Mouse (Mus musculus) forebrain, embryonic 10.5 days (tissue): ENCODE results near the gene Sfta2. TPM values are rescaled to one million over a fixed set of nuclear protein-coding genes. Genes with fewer than 3 reads are reported as not detected.

Source experiments
- DNase-seq: peaks from one replicate; pipeline ENCODE4 v3.0.0-alpha.2; 2017; ENCODE audit warnings: low spot score; ENCODE audit errors: extremely low spot score
- H3K27ac ChIP-seq: fragments of 300-500 bp; sonication (generic); 2 replicates; pipeline ENCODE4 v1.5.1; 2016; ENCODE audit warnings: mild to moderate bottlenecking
- H3K27me3 ChIP-seq: fragments of 300-500 bp; sonication (generic); 2 replicates; pipeline ENCODE4 v1.6.1; 2016; ENCODE audit warnings: mild to moderate bottlenecking; ENCODE audit not compliant: poor library complexity, severe bottlenecking
- H3K36me3 ChIP-seq: fragments of 300-500 bp; sonication (generic); replicated peaks from 2 replicates; pipeline ENCODE4 v1.6.1; 2016; ENCODE audit warnings: mild to moderate bottlenecking, moderate library complexity
- H3K4me1 ChIP-seq: fragments of 300-500 bp; sonication (generic); 2 replicates; pipeline ENCODE4 v1.6.1; 2016
- H3K4me3 ChIP-seq: fragments of 300-500 bp; sonication (generic); 2 replicates; pipeline ENCODE4 v1.5.1; 2016; ENCODE audit warnings: mild to moderate bottlenecking, moderate library complexity
- H3K9me3 ChIP-seq: fragments of 300-500 bp; sonication (generic); 2 replicates; pipeline ENCODE4 v1.6.1; 2016; ENCODE audit warnings: mild to moderate bottlenecking, moderate library complexity
- WGBS: fragments of 180-500 bp; shearing (Covaris S2); methylation state at CpG from one replicate; pipeline ENCODE4 v1.1.7; 2016; 5-methylcytosine and 5-hydroxymethylcytosine counted together
- polyA plus RNA-seq: library from polyadenylated mRNA; unstranded; fragments of >200 nt; fragmentation: Nextera tagmentation; extraction: Ambion mirVana; gene quantifications from 2 replicates; pipeline ENCODE4 v1.2.1, GENCODE M21; 2016

Gene Sfta2
- polyA plus RNA-seq, 1 experiment from 2014 or later: not detected

- H3K4me3 ChIP-seq: no peak overlapping the region; the same call in 1 of the 2 replicates
- WGBS: 88% methylated on average over 4 of the region's 4 CpGs
- H3K4me1 ChIP-seq: peaks cover 4% of the 10 kb centered on the region
- H3K27me3 ChIP-seq: no peaks in the 10 kb centered on the region
- H3K27ac ChIP-seq: no peak overlapping the region
- DNase-seq: no peak
- peaks cover 10% of the 10 kb centered on the region for H3K9me3 ChIP-seq
- peaks cover 99% of the 10 kb centered on the region for H3K36me3 ChIP-seq
Observed at GRCm38 (mm10) chr17:35691811-35692210, 90.5 kb downstream of the Sfta2 start.

DNA sequence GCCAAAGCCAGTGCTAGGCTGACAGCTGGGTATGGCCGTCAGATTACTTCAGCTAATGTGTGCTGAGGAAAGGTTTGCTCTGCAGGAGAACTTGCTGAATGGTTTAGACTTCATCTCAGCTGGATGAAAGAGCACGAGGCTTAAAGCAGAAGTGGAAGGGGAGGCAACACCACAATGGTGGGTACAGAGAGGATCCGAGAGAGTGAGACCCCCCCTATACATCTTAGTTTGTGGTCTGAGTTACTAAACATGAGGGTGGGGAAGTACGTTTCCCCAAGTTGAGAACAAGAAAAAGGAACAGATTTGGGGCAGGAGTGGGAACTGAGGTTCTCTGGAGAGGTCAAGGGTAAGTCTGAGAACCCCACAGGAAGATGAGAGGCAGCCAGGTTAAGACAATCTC lies 91.0 kb downstream of the Sfta2 start:
- H3K9me3 ChIP-seq: peaks cover 10% of the 10 kb centered on the region
- H3K4me1 ChIP-seq: peaks cover 10% of the 10 kb centered on the region
- peaks cover 1% of the 10 kb centered on the region; the same call in 1 of the 2 replicates for H3K27me3 ChIP-seq
- WGBS: 86% methylated on average over 4 of the region's 4 CpGs
- H3K4me3 ChIP-seq: no peak overlapping the region
- no peak overlapping the region for H3K27ac ChIP-seq
- no peak for DNase-seq
- H3K36me3 ChIP-seq: peaks cover 94% of the 10 kb centered on the region

DNA sequence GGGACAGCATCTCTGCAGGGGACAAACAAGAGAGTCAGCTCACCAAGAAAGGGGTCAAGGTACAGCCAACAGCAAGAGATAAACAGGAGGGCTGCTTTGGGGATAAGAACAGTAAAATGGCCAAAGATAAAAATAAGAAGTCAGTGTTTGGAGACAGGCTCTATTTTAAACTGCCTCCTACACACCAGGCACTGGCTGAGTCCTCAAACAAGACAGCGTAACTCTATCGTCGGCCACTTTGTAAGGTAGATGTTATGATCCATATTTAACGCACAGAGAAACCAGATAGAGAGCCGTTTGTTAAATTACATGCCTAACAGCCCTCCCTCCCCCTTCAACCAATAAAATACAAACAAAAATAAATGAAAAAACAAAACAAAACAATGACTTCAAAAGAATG lies 92.6 kb downstream of the Sfta2 start:
- Histone ChIP-seq H3K36me3 (peaks cover 80% of the 10 kb centered on the region), H3K4me1 (peaks cover 25% of the 10 kb centered on the region), H3K9me3 (peaks cover 10% of the 10 kb centered on the region), H3K27me3 (peaks cover 12% of the 10 kb centered on the region; the same call in 1 of the 2 replicates), H3K27ac (no peak overlapping the region), H3K4me3 (no peak overlapping the region)
- no peak for DNase-seq
- WGBS: 93% methylated on average over 5 of the region's 5 CpGs

GRCm38 (mm10) chr17:35695289-35695688 lies 93.9 kb downstream of the Sfta2 start:
- DNase-seq: no peak
- peaks cover 77% of the 10 kb centered on the region for H3K36me3 ChIP-seq
- H3K9me3 ChIP-seq: peaks cover 10% of the 10 kb centered on the region
- no peak overlapping the region for H3K27ac ChIP-seq
- H3K27me3 ChIP-seq: peaks cover 24% of the 10 kb centered on the region
- WGBS: 93% methylated on average over 2 of the region's 2 CpGs
- H3K4me1 ChIP-seq: peaks cover 39% of the 10 kb centered on the region
- no peak overlapping the region for H3K4me3 ChIP-seq

- Histone ChIP-seq H3K27me3 (peaks cover 38% of the 10 kb centered on the region), H3K4me1 (peaks cover 51% of the 10 kb centered on the region), H3K9me3 (peaks cover 10% of the 10 kb centered on the region), H3K36me3 (peaks cover 63% of the 10 kb centered on the region), H3K27ac (peak overlapping the region; percentile 99), H3K4me3 (peak overlapping the region; percentile 64)
- no peak for DNase-seq
- 73% methylated on average over 6 of the region's 6 CpGs for WGBS
Observed at GRCm38 (mm10) chr17:35696691-35697090, 95.3 kb downstream of the Sfta2 start.

GRCm38 (mm10) chr17:35697429-35697758 lies 96.0 kb downstream of the Sfta2 start:
- no peak for DNase-seq
- Histone ChIP-seq H3K9me3 (peaks cover 10% of the 10 kb centered on the region), H3K36me3 (peaks cover 56% of the 10 kb centered on the region), H3K27ac (peak overlapping the region; percentile 99), H3K4me3 (peak overlapping the region; percentile 64), H3K27me3 (peaks cover 45% of the 10 kb centered on the region), H3K4me1 (peaks cover 58% of the 10 kb centered on the region)
- WGBS: 11% methylated on average over 1 of the region's 1 CpGs

- Histone ChIP-seq H3K4me3 (peak overlapping the region; percentile 64), H3K4me1 (peaks cover 64% of the 10 kb centered on the region), H3K9me3 (peaks cover 10% of the 10 kb centered on the region), H3K27me3 (peaks cover 50% of the 10 kb centered on the region), H3K27ac (peak overlapping the region; percentile 99), H3K36me3 (peaks cover 51% of the 10 kb centered on the region)
- 1% methylated on average over 16 of the region's 16 CpGs for WGBS
- DNase-seq: peak; percentile 72
Observed at GRCm38 (mm10) chr17:35697759-35698500, 96.6 kb downstream of the Sfta2 start.

DNA sequence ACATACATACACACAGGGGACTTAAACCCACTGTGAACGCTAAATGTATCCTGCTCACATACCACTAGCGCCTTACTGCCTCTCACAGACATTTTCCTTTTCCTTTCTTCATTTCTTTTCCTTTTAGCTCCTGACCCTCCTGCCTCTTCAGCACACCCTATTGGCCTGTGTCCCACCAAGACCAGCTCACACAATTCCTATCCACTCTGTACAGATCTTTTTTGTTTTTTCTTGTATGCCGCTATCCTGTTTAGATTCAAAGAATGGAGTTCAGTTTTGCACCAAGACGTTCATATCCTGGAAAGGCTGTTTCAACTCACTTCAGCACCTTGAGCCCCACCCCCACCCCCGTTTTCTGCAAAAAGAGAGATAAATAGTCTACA lies 97.1 kb downstream of the Sfta2 start:
- 33% methylated on average over 5 of the region's 5 CpGs for WGBS
- peaks cover 10% of the 10 kb centered on the region for H3K9me3 ChIP-seq
- H3K27me3 ChIP-seq: peaks cover 50% of the 10 kb centered on the region
- peak overlapping the region; percentile 99 for H3K27ac ChIP-seq
- peaks cover 45% of the 10 kb centered on the region for H3K36me3 ChIP-seq
- peak overlapping the region; percentile 64 for H3K4me3 ChIP-seq
- peaks cover 68% of the 10 kb centered on the region for H3K4me1 ChIP-seq
- DNase-seq: no peak

DNA sequence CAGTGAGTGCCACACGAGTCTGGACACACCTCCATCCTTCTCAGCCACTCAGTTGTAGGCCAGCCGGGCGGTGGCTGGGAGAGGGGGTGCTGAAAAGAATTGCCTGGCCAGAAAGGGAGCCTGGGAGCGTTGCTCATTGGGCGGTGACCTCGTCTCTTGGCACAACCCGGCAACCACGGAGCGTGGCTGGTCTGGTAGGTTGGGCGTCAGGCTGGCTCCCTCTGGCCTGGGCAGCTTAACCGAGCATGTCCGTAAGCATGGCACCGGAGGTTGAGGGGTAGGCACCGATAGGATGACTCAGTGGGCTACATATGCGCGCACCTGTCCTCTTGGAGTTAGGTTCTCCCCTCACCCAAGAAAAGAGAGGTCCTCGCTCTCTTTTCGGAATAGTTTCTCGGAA lies 98.6 kb downstream of the Sfta2 start:
- H3K27me3 ChIP-seq: peaks cover 57% of the 10 kb centered on the region
- WGBS: under 1% methylated on average over 19 of the region's 19 CpGs
- H3K27ac ChIP-seq: peak overlapping the region; percentile 99
- peak overlapping the region; percentile 64 for H3K4me3 ChIP-seq
- peak; percentile 43 for DNase-seq
- H3K9me3 ChIP-seq: peaks cover 10% of the 10 kb centered on the region
- H3K36me3 ChIP-seq: peaks cover 32% of the 10 kb centered on the region
- H3K4me1 ChIP-seq: peaks cover 81% of the 10 kb centered on the region

Other genes starting within 250 kb of the Sfta2 start
- 3.0 and 3.1 TPM in 2 replicates for gene H2-Q4, start 221.9 kb upstream of the Sfta2 start, polyA plus RNA-seq
- 2.1 and 2.5 TPM in 2 replicates for gene H2-Q6, start 176.7 kb upstream of the Sfta2 start, polyA plus RNA-seq
- 18.5 and 19.8 TPM in 2 replicates for gene H2-Q7, start 162.4 kb upstream of the Sfta2 start, polyA plus RNA-seq
- gene H2-Q10, start 131.5 kb upstream of the Sfta2 start, polyA plus RNA-seq: 0.36 and 0.37 TPM in 2 replicates
- gene Pou5f1, start 95.5 kb upstream of the Sfta2 start, polyA plus RNA-seq: 0.12 TPM in 1 of 2 replicates, not detected in the other
- gene Tcf19, start 84.7 kb upstream of the Sfta2 start, polyA plus RNA-seq: 52.2 and 57.1 TPM in 2 replicates
- gene Cchcr1, start 84.4 kb upstream of the Sfta2 start, polyA plus RNA-seq: 21.6 and 26.1 TPM in 2 replicates
- 2.2 and 2.6 TPM in 2 replicates for gene Psors1c2, start 68.3 kb upstream of the Sfta2 start, polyA plus RNA-seq
- not detected in 2 replicates for gene Cdsn, start 49.4 kb upstream of the Sfta2 start, polyA plus RNA-seq
- gene 2300002M23Rik, start 34.1 kb upstream of the Sfta2 start, polyA plus RNA-seq: not detected in 2 replicates
- gene Gm9573, start 25.1 kb downstream of the Sfta2 start, polyA plus RNA-seq: not detected in 2 replicates
- gene Mucl3, start 42.1 kb downstream of the Sfta2 start, polyA plus RNA-seq: 0.12 and 0.14 TPM in 2 replicates
- gene Vars2, start 66.0 kb downstream of the Sfta2 start, polyA plus RNA-seq: 19.3 and 20.2 TPM in 2 replicates
- gene Gtf2h4, start 72.2 kb downstream of the Sfta2 start, polyA plus RNA-seq: 59.3 and 62.3 TPM in 2 replicates
- gene Ddr1, start 103.1 kb downstream of the Sfta2 start, polyA plus RNA-seq: 105 and 112 TPM in 2 replicates
- gene Ier3, start 220.1 kb downstream of the Sfta2 start, polyA plus RNA-seq: 4.6 and 5.3 TPM in 2 replicates
- 49.7 and 51.6 TPM in 2 replicates for gene Flot1, start 221.7 kb downstream of the Sfta2 start, polyA plus RNA-seq
- 1,607 and 1,608 TPM in 2 replicates for gene Tubb5, start 236.8 kb downstream of the Sfta2 start, polyA plus RNA-seq
- gene Mdc1, start 240.0 kb downstream of the Sfta2 start, polyA plus RNA-seq: 26.9 and 29.3 TPM in 2 replicates